In genomic region chr14:57909297-57909696, GRCm38 (mm10) we compare ENCODE assay signal across 22 mouse cellular contexts. TPM values are rescaled to one million over a fixed set of nuclear protein-coding genes. Genes with fewer than 3 reads are reported as not detected.
A peak's percentile ranks its signal among the peaks of the same experiment; 100 is the strongest.
DNase-seq lines count a peak whose midpoint lies in the region; ATAC-seq and TF ChIP-seq lines count a peak whose summit lies in the region.
"Had no signal": no experiment of that assay in that cellular context is flagged by ENCODE, and none has a peak within 500 bp of the region (broad histone marks: within the 10 kb centered on the region; RNA-seq: fewer than 3 reads in every experiment).

No protein-coding gene starts in this region.

- no peak for DNase-seq in frontal cortex, postnatal 10 days (ENCODE audit: low spot score in 2 of 2)
- no peak for DNase-seq in liver, postnatal 0 days
- DNase-seq in thymus, postnatal 25 days: peak; percentile 5
- DNase-seq in thymus, postnatal 0 days (ENCODE audit: low spot score): no peak
- DNase-seq in telencephalon, adult 2 months (ENCODE audit: low read depth, low spot score): peak; percentile 38
- DNase-seq in kidney, adult 8-10 months: no peak
- DNase-seq: cerebellum, postnatal 10 days; heart, adult 11 months; kidney, adult 11 months; kidney, postnatal 10 days; liver, embryonic 13.5 days had no signal

- H3K27me3 ChIP-seq in liver, postnatal 0 days (ENCODE audit: insufficient read depth, low read length): no peaks in the 10 kb centered on the region
- no peaks in the 10 kb centered on the region for H3K27me3 ChIP-seq in liver, embryonic 12.5 days (replicated peaks)
- H3K27me3 ChIP-seq: heart, embryonic 15.5 days; limb, embryonic 12.5 days; liver, embryonic 13.5 days; lung, embryonic 15.5 days; neural tube, embryonic 15.5 days had no signal

- TF ChIP-seq CTCF in liver, postnatal 0 days (IDR thresholded peaks at IDR 0.05; ENCODE audit: low read depth): no peak

- no peak overlapping the region for H3K9ac ChIP-seq in liver, postnatal 0 days (replicated peaks)
- H3K9ac ChIP-seq in liver, embryonic 12.5 days: no peak overlapping the region
- H3K9ac ChIP-seq: forebrain, postnatal 0 days; heart, embryonic 15.5 days; limb, embryonic 12.5 days; liver, embryonic 13.5 days; lung, embryonic 15.5 days; neural tube, embryonic 15.5 days had no signal

- ATAC-seq in frontal cortex, adult (ENCODE audit: low TSS enrichment): peak; percentile 27; the same call in 1 of the 2 replicates
- ATAC-seq in liver, postnatal 0 days: no peak
- no peak for ATAC-seq in liver, embryonic 12.5 days
- ATAC-seq: forebrain, postnatal 0 days; hindbrain, embryonic 16.5 days had no signal

- no peak for TF ChIP-seq EP300 in liver, postnatal 0 days (IDR thresholded peaks at IDR 0.05; ENCODE audit: low read depth)

- H3K36me3 ChIP-seq in liver, postnatal 0 days (replicated peaks; ENCODE audit: insufficient read depth, low read length): no peaks in the 10 kb centered on the region
- no peaks in the 10 kb centered on the region for H3K36me3 ChIP-seq in liver, embryonic 12.5 days
- H3K36me3 ChIP-seq: heart, embryonic 15.5 days; limb, embryonic 12.5 days; liver, embryonic 13.5 days; lung, embryonic 15.5 days; neural tube, embryonic 15.5 days had no signal

- H3K27ac ChIP-seq in liver, postnatal 0 days (ENCODE audit: low read depth): peak overlapping the region; percentile 67; the same call in 1 of the 2 replicates
- no peak overlapping the region for H3K27ac ChIP-seq in liver, embryonic 12.5 days
- H3K27ac ChIP-seq: heart, embryonic 15.5 days; limb, embryonic 12.5 days; liver, embryonic 13.5 days; lung, embryonic 15.5 days; neural tube, embryonic 15.5 days; stomach, postnatal 0 days had no signal

- WGBS in liver, postnatal 0 days (ENCODE audit: insufficient replicate concordance): 76% methylated on average over 5 of the region's 5 CpGs
- WGBS in liver, embryonic 12.5 days (ENCODE audit: insufficient replicate concordance): 81% methylated on average over 5 of the region's 5 CpGs

- no peak overlapping the region for H3K4me3 ChIP-seq in liver, postnatal 0 days (ENCODE audit: low read depth, low read length)
- no peak overlapping the region for H3K4me3 ChIP-seq in liver, embryonic 12.5 days
- H3K4me3 ChIP-seq: heart, embryonic 15.5 days; limb, embryonic 12.5 days; liver, embryonic 13.5 days; lung, embryonic 15.5 days; myocyte; neural tube, embryonic 15.5 days had no signal

- no peaks in the 10 kb centered on the region for H3K9me3 ChIP-seq in liver, postnatal 0 days (ENCODE audit: low read length)
- H3K9me3 ChIP-seq in liver, embryonic 12.5 days (replicated peaks): no peaks in the 10 kb centered on the region
- H3K9me3 ChIP-seq: heart, embryonic 15.5 days; limb, embryonic 12.5 days; liver, embryonic 13.5 days; lung, embryonic 15.5 days; neural tube, embryonic 15.5 days had no signal

- H3K4me2 ChIP-seq in liver, postnatal 0 days (ENCODE audit: low read depth, low read length): no peak overlapping the region
- H3K4me2 ChIP-seq in liver, embryonic 12.5 days: no peak overlapping the region
- H3K4me2 ChIP-seq: heart, embryonic 15.5 days; limb, embryonic 12.5 days; midbrain, embryonic 11.5 days; neural tube, embryonic 15.5 days had no signal

- H3K4me1 ChIP-seq in liver, postnatal 0 days (ENCODE audit: insufficient read depth): 0 out of 2 replicates have a peak, but pooled peaks cover 2% of the 10 kb centered on the region
- H3K4me1 ChIP-seq in liver, embryonic 12.5 days: peaks cover 29% of the 10 kb centered on the region
- H3K4me1 ChIP-seq: limb, embryonic 12.5 days had no signal

RNA-seq across cellular contexts. Expression of gene Zdhhc20, which starts 19.2 kb away (rescaled TPM):
- polyA plus RNA-seq in liver, postnatal 0 days (2015; fragmentation: Nextera tagmentation; extraction: Ambion mirVana): 10.0 and 12.9 TPM in 2 replicates
- 17.5 and 18.4 TPM in 2 replicates for polyA plus RNA-seq in liver, embryonic 12.5 days (2016; fragmentation: Nextera tagmentation; extraction: Ambion mirVana)
- 48.6 and 62.0 TPM in 2 replicates for polyA plus RNA-seq in thymus, postnatal 0 days (2015; fragmentation: Nextera tagmentation; extraction: Ambion mirVana)

Comparison
In these comparisons a context has a peak if more than half of its experiments do, and no peak if none do; other contexts are left out.
1. DNase-seq: peak in thymus, postnatal 25 days (single experiment) and telencephalon, adult 2 months (single experiment); none in frontal cortex, postnatal 10 days (0 of 2), liver, postnatal 0 days (single experiment), thymus, postnatal 0 days (single experiment) and kidney, adult 8-10 months (0 of 2).